Comparison of ENCODE assay signal across 8 mouse cellular contexts in the genomic region with DNA sequence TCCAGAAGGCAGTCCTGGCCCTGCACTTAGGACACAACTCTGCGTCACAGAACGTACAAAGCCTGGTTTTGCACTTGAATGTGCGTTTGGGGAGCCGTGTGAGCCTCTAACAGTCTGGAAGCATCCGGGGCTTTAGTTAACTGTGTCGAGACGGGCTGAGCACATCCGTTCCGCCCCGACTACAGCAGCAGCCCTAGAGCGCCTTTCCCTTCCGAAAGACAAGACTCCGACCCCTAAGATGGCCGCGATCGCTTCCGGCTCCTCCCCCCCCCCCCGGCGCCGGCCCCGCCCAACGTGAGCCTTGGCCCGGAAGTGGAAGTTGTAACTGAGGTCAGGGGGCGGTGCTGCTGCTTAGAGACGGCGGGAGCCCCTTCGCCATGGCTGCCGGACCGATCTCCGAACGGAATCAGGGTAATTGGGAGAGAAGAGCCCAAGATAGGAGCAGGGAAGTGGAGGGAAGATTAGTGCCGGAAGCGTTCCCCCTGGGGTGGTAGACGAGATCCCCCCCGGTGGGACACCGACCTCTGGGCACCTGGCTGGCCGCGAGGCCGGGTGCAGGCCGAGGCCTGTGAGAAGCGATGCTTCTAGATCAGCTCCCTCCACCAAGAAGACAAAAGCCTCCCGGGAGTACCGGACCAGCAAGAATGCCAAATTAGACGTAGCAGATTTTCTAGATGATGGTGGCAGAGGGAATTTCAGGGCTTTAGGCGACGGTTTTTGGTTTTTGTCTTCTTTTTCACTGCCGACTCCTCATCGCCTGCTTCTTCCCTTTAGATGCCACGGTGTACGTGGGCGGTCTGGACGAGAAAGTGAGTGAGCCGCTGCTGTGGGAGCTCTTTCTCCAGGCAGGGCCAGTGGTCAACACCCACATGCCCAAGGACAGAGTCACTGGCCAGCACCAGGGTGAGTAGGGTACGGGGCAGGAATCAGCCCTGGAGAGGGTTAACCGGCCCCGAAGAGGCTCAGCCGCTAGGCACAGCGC. TPM values are rescaled to one million over a fixed set of nuclear protein-coding genes. Genes with fewer than 3 reads are reported as not detected.
DNase-seq lines count a peak whose midpoint lies in the region; ATAC-seq and TF ChIP-seq lines count a peak whose summit lies in the region.

A gene (plus strand): TSS at position 136 of the 982 bp plus-strand sequence.

- peaks cover 42% of the 10 kb centered on the region for H3K36me3 ChIP-seq in C2C12 (ENCODE audit: control insufficient read depth, insufficient read depth)
- H3K36me3 ChIP-seq in heart, embryonic 10.5 days = peaks cover 39% of the 10 kb centered on the region
- peaks cover 37% of the 10 kb centered on the region for H3K36me3 ChIP-seq in kidney, embryonic 16.5 days (ENCODE audit: insufficient read depth, low read length)
- peaks cover 51% of the 10 kb centered on the region for H3K36me3 ChIP-seq in liver, embryonic 12.5 days
- peaks cover 7% of the 10 kb centered on the region for H3K36me3 ChIP-seq in stomach, embryonic 15.5 days

- peak; percentile 97 for DNase-seq in heart, embryonic 10.5 days (ENCODE audit: low spot score)
- DNase-seq in natural killer cell, adult 2 months (ENCODE audit: low spot score in 2 of 2) = peak; percentile 85 to 88

- peak within 1 kb of the TSS; percentile 93 for H3K9ac ChIP-seq in kidney, embryonic 16.5 days (replicated peaks; ENCODE audit: low read length)
- peak within 1 kb of the TSS; percentile 93 for H3K9ac ChIP-seq in liver, embryonic 12.5 days
- peak within 1 kb of the TSS; percentile 88 for H3K9ac ChIP-seq in stomach, embryonic 15.5 days

- no peaks in the 10 kb centered on the region for H3K9me3 ChIP-seq in heart, embryonic 10.5 days
- H3K9me3 ChIP-seq in kidney, embryonic 16.5 days (ENCODE audit: low read length) = no peaks in the 10 kb centered on the region
- no peaks in the 10 kb centered on the region for H3K9me3 ChIP-seq in liver, embryonic 12.5 days (replicated peaks)
- no peaks in the 10 kb centered on the region for H3K9me3 ChIP-seq in stomach, embryonic 15.5 days

- H3ac ChIP-seq in C2C12 (ENCODE audit: control insufficient read depth, insufficient read length, low read depth) = peak within 1 kb of the TSS; percentile 98

- peak within 1 kb of the TSS; percentile 94 for H3K27ac ChIP-seq in bone marrow macrophage, adult 2 months (ENCODE audit: insufficient read depth, low read depth, low read length)
- peak within 1 kb of the TSS; percentile 88 for H3K27ac ChIP-seq in embryonic fibroblast, embryonic 13.5 days (ENCODE audit: insufficient read depth, low read length)
- H3K27ac ChIP-seq in heart, embryonic 10.5 days = peak within 1 kb of the TSS; percentile 96
- H3K27ac ChIP-seq in kidney, embryonic 16.5 days (ENCODE audit: low read length) = peak within 1 kb of the TSS; percentile 98
- peak within 1 kb of the TSS; percentile 95 for H3K27ac ChIP-seq in liver, embryonic 12.5 days
- peak within 1 kb of the TSS; percentile 99 for H3K27ac ChIP-seq in stomach, embryonic 15.5 days

- WGBS in heart, embryonic 10.5 days = under 1% methylated on average over 58 of the region's 58 CpGs
- under 1% methylated on average over 58 of the region's 58 CpGs for WGBS in kidney, embryonic 16.5 days
- under 1% methylated on average over 58 of the region's 58 CpGs for WGBS in liver, embryonic 12.5 days (ENCODE audit: insufficient replicate concordance)
- WGBS in stomach, embryonic 15.5 days = under 1% methylated on average over 57 of the region's 58 CpGs

- no peaks in the 10 kb centered on the region for H3K27me3 ChIP-seq in C2C12 (ENCODE audit: control insufficient read depth, insufficient read depth, insufficient read length)
- H3K27me3 ChIP-seq in heart, embryonic 10.5 days (ENCODE audit: insufficient read depth, poor library complexity, severe bottlenecking) = no peaks in the 10 kb centered on the region
- H3K27me3 ChIP-seq in kidney, embryonic 16.5 days (ENCODE audit: insufficient read depth, low read length) = no peaks in the 10 kb centered on the region
- no peaks in the 10 kb centered on the region for H3K27me3 ChIP-seq in liver, embryonic 12.5 days (replicated peaks)
- H3K27me3 ChIP-seq in stomach, embryonic 15.5 days (replicated peaks) = no peaks in the 10 kb centered on the region

- peak within 1 kb of the TSS; percentile 94 for H3K4me3 ChIP-seq in C2C12 (ENCODE audit: insufficient read depth, poor library complexity, severe bottlenecking)
- peak within 1 kb of the TSS; percentile 83 for H3K4me3 ChIP-seq in bone marrow macrophage, adult 2 months (ENCODE audit: insufficient read depth, low read length)
- H3K4me3 ChIP-seq in embryonic fibroblast, embryonic 13.5 days (ENCODE audit: insufficient read depth, low read length) = peak within 1 kb of the TSS; percentile 81
- peak within 1 kb of the TSS; percentile 88 for H3K4me3 ChIP-seq in heart, embryonic 10.5 days
- peak within 1 kb of the TSS; percentile 89 for H3K4me3 ChIP-seq in kidney, embryonic 16.5 days (ENCODE audit: low read length)
- peak within 1 kb of the TSS; percentile 83 for H3K4me3 ChIP-seq in liver, embryonic 12.5 days
- H3K4me3 ChIP-seq in stomach, embryonic 15.5 days (replicated peaks) = peak within 1 kb of the TSS; percentile 95

- H3K4me1 ChIP-seq in bone marrow macrophage, adult 2 months (ENCODE audit: control insufficient read depth, insufficient read depth, low read length) = peaks cover 39% of the 10 kb centered on the region
- H3K4me1 ChIP-seq in embryonic fibroblast, embryonic 13.5 days (ENCODE audit: control insufficient read depth, insufficient read depth, low read length) = peaks cover 4% of the 10 kb centered on the region; the same call in 1 of the 2 replicates
- H3K4me1 ChIP-seq in heart, embryonic 10.5 days = peaks cover 35% of the 10 kb centered on the region
- peaks cover 27% of the 10 kb centered on the region for H3K4me1 ChIP-seq in kidney, embryonic 16.5 days (ENCODE audit: insufficient read depth, low read length)
- H3K4me1 ChIP-seq in liver, embryonic 12.5 days = peaks cover 44% of the 10 kb centered on the region
- peaks cover 20% of the 10 kb centered on the region for H3K4me1 ChIP-seq in stomach, embryonic 15.5 days

- TF ChIP-seq POLR2A in bone marrow macrophage, adult 2 months (IDR thresholded peaks at IDR 0.05; ENCODE audit: borderline replicate concordance, low read depth, low read length) = 0 out of 2 replicates have a peak, but pooled peaks have one; percentile 56
- peak; percentile 93 for TF ChIP-seq POLR2A in embryonic fibroblast, embryonic 13.5 days (IDR thresholded peaks at IDR 0.05; ENCODE audit: low read depth, low read length)

- ATAC-seq in kidney, embryonic 16.5 days (ENCODE audit: low FRiP score, low TSS enrichment) = peak; percentile 93
- peak; percentile 93 for ATAC-seq in liver, embryonic 12.5 days
- peak; percentile 93 for ATAC-seq in stomach, embryonic 15.5 days (ENCODE audit: insufficient read depth, low FRiP score, low read depth)

- peaks cover 30% of the 10 kb centered on the region for H3K79me3 ChIP-seq in C2C12 (ENCODE audit: low read depth)

- H3K79me2 ChIP-seq in C2C12 (ENCODE audit: control insufficient read depth, insufficient read depth) = peaks cover 66% of the 10 kb centered on the region

- peak within 1 kb of the TSS; percentile 93 for H3K4me2 ChIP-seq in kidney, embryonic 16.5 days (replicated peaks; ENCODE audit: low read depth, low read length)
- peak within 1 kb of the TSS; percentile 91 for H3K4me2 ChIP-seq in liver, embryonic 12.5 days
- H3K4me2 ChIP-seq in stomach, embryonic 15.5 days = peak within 1 kb of the TSS; percentile 89

- TF ChIP-seq CTCF in C2C12 (IDR thresholded peaks at IDR 0.05; ENCODE audit: control insufficient read depth, insufficient read depth, insufficient read length) = no peak
- TF ChIP-seq CTCF in bone marrow macrophage, adult 2 months (IDR thresholded peaks at IDR 0.05; ENCODE audit: low read depth, low read length) = no peak
- no peak for TF ChIP-seq CTCF in embryonic fibroblast, embryonic 13.5 days (IDR thresholded peaks at IDR 0.05; ENCODE audit: borderline replicate concordance, insufficient read depth, low read length)

TF ChIP-seq in C2C12, 6 proteins besides CTCF, POLR2A, EP300 and RAD21:
- no peak for TF ChIP-seq CEBPB (IDR thresholded peaks at IDR 0.05; ENCODE audit: low read depth)
- TF ChIP-seq MAX (IDR thresholded peaks at IDR 0.05) = no peak
- TF ChIP-seq FOSL1 (IDR thresholded peaks at IDR 0.05; ENCODE audit: insufficient read depth, low read length, poor library complexity, severe bottlenecking) = no peak
- TF ChIP-seq USF1 (IDR thresholded peaks at IDR 0.05; ENCODE audit: low read depth) = no peak
- TF ChIP-seq MYOG (IDR thresholded peaks at IDR 0.05; ENCODE audit: control insufficient read depth, extremely low read depth, insufficient read length) = no peak
- TF ChIP-seq MYOD1 (IDR thresholded peaks at IDR 0.05; ENCODE audit: control insufficient read depth, insufficient read length, low read depth) = no peak

RNA-seq across cellular contexts. Expression of the gene that starts here (rescaled TPM):
- polyA plus RNA-seq in C2C12 (2012; fragmentation: generic; extraction: Trizol) = 136 TPM
- 53.7 and 62.7 TPM in 2 replicates for polyA plus RNA-seq in bone marrow macrophage, adult 2 months (2012; ENCODE audit: insufficient read depth, insufficient read length, missing spikeins)
- polyA plus RNA-seq in embryonic fibroblast, embryonic 13.5 days (2011; ENCODE audit: insufficient read length, low read depth, missing spikeins) = 63.3 and 70.6 TPM in 2 replicates
- polyA plus RNA-seq in heart, embryonic 10.5 days (2016; fragmentation: Nextera tagmentation; extraction: Ambion mirVana) = 143 and 190 TPM in 2 replicates
- polyA plus RNA-seq in kidney, embryonic 16.5 days (2015; fragmentation: Nextera tagmentation; extraction: Ambion mirVana) = 186 and 199 TPM in 2 replicates
- 135 and 142 TPM in 2 replicates for polyA plus RNA-seq in liver, embryonic 12.5 days (2016; fragmentation: Nextera tagmentation; extraction: Ambion mirVana)
- 135 and 139 TPM in 2 replicates for polyA plus RNA-seq in stomach, embryonic 15.5 days (2015; fragmentation: Nextera tagmentation; extraction: Ambion mirVana)

Comparison
In these comparisons a context has a peak if more than half of its experiments do, and no peak if none do; other contexts are left out.
1. Peak in every context shown above with its lines: DNase-seq, ATAC-seq, H3K4me3 ChIP-seq and H3K27ac ChIP-seq.